Mouse (Mus musculus): Measurements from ENCODE around the gene Rpa2.

GRCm38 (mm10) chr4:132760296-132760695 is 7.8 kb upstream of the Rpa2 start:
- TF ChIP-seq CTCF (IDR thresholded peaks at IDR 0.05; ENCODE audit: extremely low read depth, insufficient read depth, low read length), result no peak
- no peak for TF ChIP-seq POLR2A (IDR thresholded peaks at IDR 0.05; ENCODE audit: extremely low read depth, insufficient read depth, low read length)

Measured in cortical plate, adult 2 months (tissue).